Mouse (Mus musculus) T-helper 2 cell (primary cell): ENCODE data around the gene Erc1.

ENCODE experiments used
- in situ Hi-C: fragments of 300-600 bp; cut with MboI, MseI; formaldehyde crosslinking; loops from one replicate; pipeline ENCODE4 v1.15.1; 2025; ENCODE audit warnings: high pct_unique_total_duplicates

The Erc1 gene

DNA sequence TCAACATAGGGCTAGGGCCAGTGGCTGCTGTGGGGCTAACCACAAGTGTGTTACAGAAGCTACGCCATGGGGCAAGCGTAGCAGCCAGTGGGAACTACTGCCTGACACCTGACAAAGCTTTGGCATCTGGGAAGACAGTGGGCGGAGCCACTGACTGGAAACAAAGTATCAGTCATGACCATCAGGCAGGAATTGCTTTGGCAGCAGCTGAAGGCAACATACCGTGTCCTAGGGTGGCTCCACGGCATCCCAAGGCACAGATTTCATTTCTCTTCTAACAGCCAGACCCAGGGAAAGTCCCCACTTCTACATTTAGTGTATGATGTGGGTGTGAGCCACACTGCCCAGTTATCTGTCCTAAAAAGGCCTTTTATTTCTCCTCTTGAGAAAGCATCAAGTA is 321.5 kb downstream of the Erc1 start:
- in situ Hi-C loops, result no loop called here

DNA sequence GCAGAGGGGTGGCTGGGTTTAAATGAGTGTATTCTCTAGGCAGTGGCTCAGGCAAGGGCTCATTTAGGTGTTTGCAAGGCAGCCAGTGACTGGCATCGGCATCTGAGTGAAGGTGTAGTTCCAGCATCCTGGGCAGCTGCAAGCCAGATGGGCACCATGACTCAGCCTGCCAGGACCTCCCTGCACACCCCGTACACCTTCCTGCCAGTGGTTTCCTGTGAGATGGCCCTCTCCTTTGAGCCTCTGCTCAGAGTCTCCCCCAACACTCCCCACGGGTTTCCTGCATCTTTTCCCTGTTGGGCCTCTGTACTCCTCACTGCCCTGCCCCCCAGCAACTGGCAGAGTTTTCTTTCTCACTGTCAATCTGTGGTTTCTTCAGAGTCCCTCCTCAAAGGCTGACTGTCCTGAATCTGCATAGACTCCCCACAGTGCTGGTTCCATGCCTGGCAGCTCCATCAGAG is 326.0 kb downstream of the Erc1 start:
- in situ Hi-C loops, result no loop called here

DNA sequence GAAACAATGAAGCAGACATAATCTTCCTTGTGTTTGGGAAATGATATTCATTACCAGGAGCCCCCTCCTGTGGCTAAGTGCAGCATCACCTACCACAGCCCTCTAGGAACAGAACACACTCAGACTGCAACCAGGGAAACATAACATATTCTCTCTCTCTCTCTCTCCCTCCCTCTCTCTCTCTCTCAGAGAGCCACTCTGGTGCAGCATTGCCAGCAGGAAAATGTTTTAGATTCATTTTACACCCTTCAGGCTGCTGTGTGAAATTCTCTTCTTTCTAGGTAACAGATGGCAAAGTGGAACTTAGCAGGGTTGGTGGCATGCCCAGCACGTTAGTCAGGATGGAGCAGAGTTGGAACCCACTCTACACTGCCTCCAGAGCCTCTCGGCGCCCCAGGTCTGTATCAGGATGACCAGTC is 326.5 kb downstream of the Erc1 start:
- in situ Hi-C loops, result no loop called here
